Mouse (Mus musculus): Measurements from ENCODE around the gene Rbbp8nl. TPM values are rescaled to one million over a fixed set of nuclear protein-coding genes. Genes with fewer than 3 reads are reported as not detected.

Gene Rbbp8nl
- polyA plus RNA-seq, 1 experiment, result not detected

DNA sequence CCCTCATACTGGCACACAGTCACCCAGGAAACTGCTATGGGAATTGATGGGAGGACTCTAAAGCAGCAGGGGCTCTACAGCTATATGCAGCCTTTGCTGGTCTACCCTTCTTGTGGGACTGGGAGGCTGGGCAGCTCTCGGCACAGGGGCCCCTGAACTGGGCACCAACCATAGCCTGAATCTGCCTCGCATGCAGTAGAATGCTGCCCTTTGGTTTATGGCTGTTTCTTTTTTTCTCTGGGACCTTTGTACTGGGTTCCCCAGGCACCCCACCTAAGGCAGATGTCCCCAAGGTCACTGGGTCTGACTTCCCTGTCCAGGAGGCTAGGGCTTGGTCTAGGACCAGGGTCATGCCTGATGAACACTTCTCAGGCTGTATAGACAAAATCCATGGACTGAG is 24.6 kb upstream of the Rbbp8nl start:
- H3K27ac ChIP-seq (ENCODE audit: insufficient read depth, low read length), result no peak overlapping the region
- no peaks in the 10 kb centered on the region for H3K27me3 ChIP-seq (ENCODE audit: control insufficient read depth, insufficient read depth, low read length)
- no peaks in the 10 kb centered on the region for H3K4me1 ChIP-seq (ENCODE audit: control insufficient read depth, insufficient read depth, low read length)
- H3K4me3 ChIP-seq (replicated peaks; ENCODE audit: insufficient read depth, low read depth, low read length), result no peak overlapping the region
- DNase-seq, result no peak
- TF ChIP-seq POLR2A (IDR thresholded peaks at IDR 0.05; ENCODE audit: borderline replicate concordance, insufficient read depth, low read length) (no peak), CTCF (IDR thresholded peaks at IDR 0.05; ENCODE audit: borderline replicate concordance, insufficient read depth, low read depth, low read length) (no peak)
- WGBS, result 63% methylated on average over 2 of the region's 2 CpGs

- H3K27me3 ChIP-seq (ENCODE audit: control insufficient read depth, insufficient read depth, low read length), result no peaks in the 10 kb centered on the region
Measured at GRCm38 (mm10) chr2:180311147-180311546, 21.5 kb upstream of the Rbbp8nl start.

DNA sequence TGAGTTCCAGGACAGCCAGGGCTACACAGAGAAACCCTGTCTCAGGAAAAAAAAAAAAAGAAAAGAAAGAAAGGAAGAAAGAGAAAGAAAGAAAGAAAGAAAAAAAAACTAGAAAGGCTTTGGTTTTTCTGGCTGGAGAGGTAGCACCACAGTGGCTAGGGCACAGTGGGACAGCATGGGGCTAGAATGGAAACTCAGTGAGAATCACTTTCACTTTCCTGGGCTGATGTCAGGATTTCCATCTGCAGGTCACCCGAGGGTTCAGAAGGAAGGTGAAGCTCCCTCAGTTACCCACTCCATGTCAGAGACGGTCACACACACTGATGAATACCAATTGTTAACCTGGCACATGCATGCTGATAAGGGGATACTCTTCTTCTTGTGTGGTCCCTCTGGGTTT is 18.0 kb upstream of the Rbbp8nl start:
- Histone ChIP-seq H3K27me3 (ENCODE audit: control insufficient read depth, insufficient read depth, low read length) (no peaks in the 10 kb centered on the region; the same call in 1 of the 2 replicates), H3K4me3 (replicated peaks; ENCODE audit: insufficient read depth, low read depth, low read length) (no peak overlapping the region), H3K4me1 (ENCODE audit: control insufficient read depth, insufficient read depth, low read length) (no peaks in the 10 kb centered on the region), H3K27ac (ENCODE audit: insufficient read depth, low read length) (no peak overlapping the region)
- 52% methylated on average over 2 of the region's 2 CpGs for WGBS
- no peak for DNase-seq
- no peak for TF ChIP-seq CTCF (IDR thresholded peaks at IDR 0.05; ENCODE audit: borderline replicate concordance, insufficient read depth, low read depth, low read length)
- no peak for TF ChIP-seq POLR2A (IDR thresholded peaks at IDR 0.05; ENCODE audit: borderline replicate concordance, insufficient read depth, low read length)

More at GRCm38 (mm10) chr2:180311147-180311546, 21.5 kb upstream of the Rbbp8nl start:
- no peak for TF ChIP-seq POLR2A (IDR thresholded peaks at IDR 0.05; ENCODE audit: borderline replicate concordance, insufficient read depth, low read length)
- no peak for TF ChIP-seq CTCF (IDR thresholded peaks at IDR 0.05; ENCODE audit: borderline replicate concordance, insufficient read depth, low read depth, low read length)
- 41% methylated on average over 4 of the region's 4 CpGs for WGBS
- DNase-seq, result no peak
- Histone ChIP-seq H3K4me1 (ENCODE audit: control insufficient read depth, insufficient read depth, low read length) (no peaks in the 10 kb centered on the region), H3K27ac (ENCODE audit: insufficient read depth, low read length) (no peak overlapping the region), H3K4me3 (replicated peaks; ENCODE audit: insufficient read depth, low read depth, low read length) (no peak overlapping the region)

DNA sequence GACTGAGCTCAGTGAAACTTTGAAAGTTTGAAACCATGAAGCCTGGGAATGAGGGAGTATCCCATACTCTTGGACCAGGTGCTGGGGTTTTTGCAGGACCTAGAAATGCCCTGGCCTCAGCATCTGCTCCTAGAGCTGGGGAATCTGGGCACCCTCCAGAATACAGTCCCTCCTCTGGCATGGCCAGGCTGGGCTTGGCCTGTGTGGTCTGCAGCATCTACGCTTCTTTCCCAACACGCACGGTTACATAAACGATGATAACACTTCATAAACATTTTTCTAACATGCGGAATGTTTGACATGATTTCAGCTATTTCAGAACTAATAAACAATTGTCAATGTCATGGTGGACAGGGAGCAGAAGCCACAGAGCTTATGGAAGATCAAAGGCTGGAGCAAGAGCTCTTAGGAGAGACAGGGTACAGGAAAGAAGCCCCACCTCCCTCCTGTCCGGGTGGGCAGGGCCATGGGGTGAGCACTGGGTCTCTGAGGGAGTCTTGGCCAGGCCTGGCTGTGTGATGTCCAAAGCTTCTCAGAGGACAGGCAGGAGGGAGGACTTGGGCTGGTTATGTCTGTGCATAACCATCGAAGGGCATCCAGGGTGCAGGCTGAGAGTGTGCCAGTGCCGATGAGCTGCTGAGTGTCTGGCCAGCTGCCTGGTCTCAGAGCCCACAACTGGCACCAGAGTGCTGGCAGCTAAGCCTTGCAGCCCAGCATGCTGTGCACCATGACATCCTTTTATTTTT is 16.9 kb upstream of the Rbbp8nl start:
- no peak overlapping the region for H3K27ac ChIP-seq (ENCODE audit: insufficient read depth, low read length)
- H3K27me3 ChIP-seq (ENCODE audit: control insufficient read depth, insufficient read depth, low read length), result no peaks in the 10 kb centered on the region; the same call in 1 of the 2 replicates
- 32% methylated on average over 8 of the region's 8 CpGs for WGBS
- no peaks in the 10 kb centered on the region for H3K4me1 ChIP-seq (ENCODE audit: control insufficient read depth, insufficient read depth, low read length)
- H3K4me3 ChIP-seq (replicated peaks; ENCODE audit: insufficient read depth, low read depth, low read length), result no peak overlapping the region
- no peak for TF ChIP-seq POLR2A (IDR thresholded peaks at IDR 0.05; ENCODE audit: borderline replicate concordance, insufficient read depth, low read length)
- no peak for TF ChIP-seq CTCF (IDR thresholded peaks at IDR 0.05; ENCODE audit: borderline replicate concordance, insufficient read depth, low read depth, low read length)
- DNase-seq, result peak; percentile 17 to 34

DNA sequence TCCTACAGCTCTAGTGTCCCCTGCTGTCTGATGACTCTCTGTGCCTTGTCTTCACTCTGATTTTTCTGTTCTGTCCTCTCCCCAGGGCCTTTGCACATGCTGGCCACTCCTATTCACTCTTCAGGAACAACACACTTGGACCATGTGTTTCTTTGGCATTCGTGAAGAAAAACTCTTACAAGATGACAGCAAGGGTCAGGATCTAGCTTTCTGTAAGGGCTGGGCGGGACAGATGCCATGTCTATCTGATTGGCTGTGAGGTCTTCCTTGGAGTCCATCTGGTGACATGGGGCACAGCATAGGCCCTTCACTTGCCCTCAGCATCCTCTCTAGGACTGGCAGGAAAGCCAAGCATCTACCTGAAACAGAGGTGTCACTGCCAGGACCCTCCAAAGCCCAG is 16.3 kb upstream of the Rbbp8nl start:
- 39% methylated on average over 2 of the region's 2 CpGs for WGBS
- Histone ChIP-seq H3K27ac (ENCODE audit: insufficient read depth, low read length) (no peak overlapping the region), H3K4me1 (ENCODE audit: control insufficient read depth, insufficient read depth, low read length) (no peaks in the 10 kb centered on the region), H3K4me3 (replicated peaks; ENCODE audit: insufficient read depth, low read depth, low read length) (no peak overlapping the region), H3K27me3 (ENCODE audit: control insufficient read depth, insufficient read depth, low read length) (no peaks in the 10 kb centered on the region; the same call in 1 of the 2 replicates)
- DNase-seq, result no peak
- TF ChIP-seq CTCF (IDR thresholded peaks at IDR 0.05; ENCODE audit: borderline replicate concordance, insufficient read depth, low read depth, low read length) (no peak), POLR2A (IDR thresholded peaks at IDR 0.05; ENCODE audit: borderline replicate concordance, insufficient read depth, low read length) (no peak)

DNA sequence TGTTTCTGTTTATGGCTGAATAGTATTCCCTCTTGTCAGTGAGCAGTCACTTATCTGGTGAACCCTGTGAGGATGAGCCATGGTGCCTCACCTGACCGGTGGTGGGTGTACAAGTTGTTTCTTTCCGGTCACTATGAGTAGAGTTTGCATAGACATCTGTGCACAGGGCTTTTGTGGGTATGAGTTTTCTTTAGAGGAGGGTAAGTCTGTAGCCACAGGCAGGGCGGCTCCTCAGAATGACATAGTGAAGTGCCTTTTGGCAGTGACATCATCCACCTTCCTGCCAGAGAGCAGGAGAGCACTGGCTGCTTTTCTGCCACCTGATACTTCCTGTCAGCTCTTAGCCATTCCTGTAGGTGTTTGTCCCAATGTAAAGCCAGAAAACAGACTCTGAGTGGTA is 15.8 kb upstream of the Rbbp8nl start:
- 88% methylated on average over 3 of the region's 3 CpGs for WGBS
- TF ChIP-seq POLR2A (IDR thresholded peaks at IDR 0.05; ENCODE audit: borderline replicate concordance, insufficient read depth, low read length), result no peak
- H3K27me3 ChIP-seq (ENCODE audit: control insufficient read depth, insufficient read depth, low read length), result no peaks in the 10 kb centered on the region; the same call in 1 of the 2 replicates
- H3K27ac ChIP-seq (ENCODE audit: insufficient read depth, low read length), result no peak overlapping the region
- H3K4me3 ChIP-seq (replicated peaks; ENCODE audit: insufficient read depth, low read depth, low read length), result no peak overlapping the region
- no peak for DNase-seq
- no peaks in the 10 kb centered on the region for H3K4me1 ChIP-seq (ENCODE audit: control insufficient read depth, insufficient read depth, low read length)

DNA sequence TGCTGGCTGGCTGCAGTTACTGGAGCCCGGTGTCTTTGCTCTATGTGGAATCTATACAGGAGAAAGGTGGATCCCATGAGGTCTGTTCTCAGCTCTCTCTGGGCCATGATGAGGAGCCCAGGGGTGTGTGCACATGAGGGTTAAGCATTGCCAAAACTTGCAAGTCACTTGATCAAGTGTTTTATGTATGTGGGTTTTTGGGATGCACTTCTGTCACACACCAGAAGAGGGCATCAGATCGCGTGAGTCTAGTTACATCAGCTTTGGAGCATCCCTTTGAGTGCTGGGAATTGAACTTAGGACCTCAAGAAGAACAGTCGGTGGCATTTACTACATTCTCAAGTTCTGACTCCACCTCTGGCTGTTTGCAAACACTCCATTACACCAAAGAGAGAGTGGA is 14.9 kb upstream of the Rbbp8nl start:
- Histone ChIP-seq H3K27me3 (ENCODE audit: control insufficient read depth, insufficient read depth, low read length) (no peaks in the 10 kb centered on the region; the same call in 1 of the 2 replicates), H3K4me3 (replicated peaks; ENCODE audit: insufficient read depth, low read depth, low read length) (no peak overlapping the region), H3K27ac (ENCODE audit: insufficient read depth, low read length) (no peak overlapping the region), H3K4me1 (ENCODE audit: control insufficient read depth, insufficient read depth, low read length) (no peaks in the 10 kb centered on the region)
- DNase-seq, result no peak
- 60% methylated on average over 4 of the region's 4 CpGs for WGBS
- TF ChIP-seq CTCF (IDR thresholded peaks at IDR 0.05; ENCODE audit: borderline replicate concordance, insufficient read depth, low read depth, low read length), result no peak
- no peak for TF ChIP-seq POLR2A (IDR thresholded peaks at IDR 0.05; ENCODE audit: borderline replicate concordance, insufficient read depth, low read length)

- Histone ChIP-seq H3K27ac (ENCODE audit: insufficient read depth, low read length) (no peak overlapping the region), H3K4me1 (ENCODE audit: control insufficient read depth, insufficient read depth, low read length) (no peaks in the 10 kb centered on the region), H3K4me3 (replicated peaks; ENCODE audit: insufficient read depth, low read depth, low read length) (no peak overlapping the region), H3K27me3 (ENCODE audit: control insufficient read depth, insufficient read depth, low read length) (no peaks in the 10 kb centered on the region; the same call in 1 of the 2 replicates)
- no peak for DNase-seq
- no peak for TF ChIP-seq CTCF (IDR thresholded peaks at IDR 0.05; ENCODE audit: borderline replicate concordance, insufficient read depth, low read depth, low read length)
- no peak for TF ChIP-seq POLR2A (IDR thresholded peaks at IDR 0.05; ENCODE audit: borderline replicate concordance, insufficient read depth, low read length)
- 70% methylated on average over 12 of the region's 12 CpGs for WGBS
Measured at GRCm38 (mm10) chr2:180303468-180303867, 13.8 kb upstream of the Rbbp8nl start.
